Mouse (Mus musculus): ENCODE results near the gene Naaladl2.

The Naaladl2 gene

GRCm38 (mm10) chr3:24921811-24922210 lies 222.2 kb downstream of the Naaladl2 start:
- TF ChIP-seq CTCF (conservative IDR thresholded peaks at IDR 0.05; ENCODE audit: low read length) (no peak), POU5F1 (IDR thresholded peaks at IDR 0.05; ENCODE audit: borderline replicate concordance, low read length) (no peak), NANOG (IDR thresholded peaks at IDR 0.05; ENCODE audit: borderline replicate concordance, low read length) (no peak)
- H3K4me1 ChIP-seq (replicated peaks; ENCODE audit: low read depth, low read length) = no peaks in the 10 kb centered on the region
- H3K4me3 ChIP-seq (replicated peaks; ENCODE audit: low read length) = no peak overlapping the region
- H3K27me3 ChIP-seq (ENCODE audit: insufficient read depth, low read length) = no peaks in the 10 kb centered on the region
- no peaks in the 10 kb centered on the region for H3K36me3 ChIP-seq (ENCODE audit: insufficient read depth, low read length)
- H3K9me3 ChIP-seq (ENCODE audit: low read length) = no peaks in the 10 kb centered on the region

- Histone ChIP-seq H3K4me1 (replicated peaks; ENCODE audit: low read depth, low read length) (no peaks in the 10 kb centered on the region), H3K27me3 (ENCODE audit: insufficient read depth, low read length) (no peaks in the 10 kb centered on the region), H3K36me3 (ENCODE audit: insufficient read depth, low read length) (no peaks in the 10 kb centered on the region), H3K4me3 (replicated peaks; ENCODE audit: low read length) (no peak overlapping the region), H3K9me3 (ENCODE audit: low read length) (no peaks in the 10 kb centered on the region)
- no peak for TF ChIP-seq CTCF (conservative IDR thresholded peaks at IDR 0.05; ENCODE audit: low read length)
Observed at GRCm38 (mm10) chr3:24921401-24921800, 222.7 kb downstream of the Naaladl2 start.

GRCm38 (mm10) chr3:24905425-24905960 lies 238.6 kb downstream of the Naaladl2 start:
- no peaks in the 10 kb centered on the region for H3K4me1 ChIP-seq (replicated peaks; ENCODE audit: low read depth, low read length)
- no peak for TF ChIP-seq CTCF (conservative IDR thresholded peaks at IDR 0.05; ENCODE audit: low read length)
- TF ChIP-seq POU5F1 (IDR thresholded peaks at IDR 0.05; ENCODE audit: borderline replicate concordance, low read length) = no peak
- TF ChIP-seq NANOG (IDR thresholded peaks at IDR 0.05; ENCODE audit: borderline replicate concordance, low read length) = no peak

GRCm38 (mm10) chr3:24888801-24889200 lies 255.3 kb downstream of the Naaladl2 start:
- Histone ChIP-seq H3K4me3 (replicated peaks; ENCODE audit: low read length) (no peak overlapping the region), H3K4me1 (replicated peaks; ENCODE audit: low read depth, low read length) (no peaks in the 10 kb centered on the region), H3K27me3 (ENCODE audit: insufficient read depth, low read length) (no peaks in the 10 kb centered on the region), H3K36me3 (ENCODE audit: insufficient read depth, low read length) (no peaks in the 10 kb centered on the region), H3K9me3 (ENCODE audit: low read length) (no peaks in the 10 kb centered on the region)
- TF ChIP-seq POU5F1 (IDR thresholded peaks at IDR 0.05; ENCODE audit: borderline replicate concordance, low read length) (no peak), CTCF (conservative IDR thresholded peaks at IDR 0.05; ENCODE audit: low read length) (no peak), NANOG (IDR thresholded peaks at IDR 0.05; ENCODE audit: borderline replicate concordance, low read length) (no peak)

More at GRCm38 (mm10) chr3:24905425-24905960, 238.6 kb downstream of the Naaladl2 start:
- Histone ChIP-seq H3K9me3 (ENCODE audit: low read length) (no peaks in the 10 kb centered on the region), H3K36me3 (ENCODE audit: insufficient read depth, low read length) (no peaks in the 10 kb centered on the region), H3K4me3 (replicated peaks; ENCODE audit: low read length) (no peak overlapping the region), H3K27me3 (ENCODE audit: insufficient read depth, low read length) (no peaks in the 10 kb centered on the region)

GRCm38 (mm10) chr3:24872254-24872653 lies 271.8 kb downstream of the Naaladl2 start:
- TF ChIP-seq NANOG (IDR thresholded peaks at IDR 0.05; ENCODE audit: borderline replicate concordance, low read length) = no peak
- no peak for TF ChIP-seq POU5F1 (IDR thresholded peaks at IDR 0.05; ENCODE audit: borderline replicate concordance, low read length)
- no peak for TF ChIP-seq CTCF (conservative IDR thresholded peaks at IDR 0.05; ENCODE audit: low read length)
- Histone ChIP-seq H3K9me3 (ENCODE audit: low read length) (no peaks in the 10 kb centered on the region), H3K4me3 (replicated peaks; ENCODE audit: low read length) (no peak overlapping the region), H3K36me3 (ENCODE audit: insufficient read depth, low read length) (no peaks in the 10 kb centered on the region), H3K4me1 (replicated peaks; ENCODE audit: low read depth, low read length) (no peaks in the 10 kb centered on the region), H3K27me3 (ENCODE audit: insufficient read depth, low read length) (no peaks in the 10 kb centered on the region)

- no peak overlapping the region for H3K4me3 ChIP-seq (replicated peaks; ENCODE audit: low read length)
- TF ChIP-seq NANOG (IDR thresholded peaks at IDR 0.05; ENCODE audit: borderline replicate concordance, low read length) (no peak), POU5F1 (IDR thresholded peaks at IDR 0.05; ENCODE audit: borderline replicate concordance, low read length) (no peak), CTCF (conservative IDR thresholded peaks at IDR 0.05; ENCODE audit: low read length) (no peak)
- no peaks in the 10 kb centered on the region for H3K9me3 ChIP-seq (ENCODE audit: low read length)
- H3K4me1 ChIP-seq (replicated peaks; ENCODE audit: low read depth, low read length) = no peaks in the 10 kb centered on the region
- H3K36me3 ChIP-seq (ENCODE audit: insufficient read depth, low read length) = no peaks in the 10 kb centered on the region
- no peaks in the 10 kb centered on the region for H3K27me3 ChIP-seq (ENCODE audit: insufficient read depth, low read length)
Observed at GRCm38 (mm10) chr3:24852936-24853335, 291.1 kb downstream of the Naaladl2 start.

GRCm38 (mm10) chr3:24796739-24797138 lies 347.3 kb downstream of the Naaladl2 start:
- TF ChIP-seq NANOG (IDR thresholded peaks at IDR 0.05; ENCODE audit: borderline replicate concordance, low read length) (no peak), POU5F1 (IDR thresholded peaks at IDR 0.05; ENCODE audit: borderline replicate concordance, low read length) (no peak), CTCF (conservative IDR thresholded peaks at IDR 0.05; ENCODE audit: low read length) (no peak)
- no peaks in the 10 kb centered on the region for H3K27me3 ChIP-seq (ENCODE audit: insufficient read depth, low read length)
- H3K4me1 ChIP-seq (replicated peaks; ENCODE audit: low read depth, low read length) = no peaks in the 10 kb centered on the region
- H3K9me3 ChIP-seq (ENCODE audit: low read length) = no peaks in the 10 kb centered on the region
- H3K36me3 ChIP-seq (ENCODE audit: insufficient read depth, low read length) = no peaks in the 10 kb centered on the region
- no peak overlapping the region for H3K4me3 ChIP-seq (replicated peaks; ENCODE audit: low read length)

GRCm38 (mm10) chr3:24787451-24788148 lies 356.5 kb downstream of the Naaladl2 start:
- Histone ChIP-seq H3K36me3 (ENCODE audit: insufficient read depth, low read length) (no peaks in the 10 kb centered on the region), H3K4me1 (replicated peaks; ENCODE audit: low read depth, low read length) (no peaks in the 10 kb centered on the region), H3K27me3 (ENCODE audit: insufficient read depth, low read length) (no peaks in the 10 kb centered on the region), H3K9me3 (ENCODE audit: low read length) (no peaks in the 10 kb centered on the region), H3K4me3 (replicated peaks; ENCODE audit: low read length) (no peak overlapping the region)
- TF ChIP-seq POU5F1 (IDR thresholded peaks at IDR 0.05; ENCODE audit: borderline replicate concordance, low read length) (no peak), NANOG (IDR thresholded peaks at IDR 0.05; ENCODE audit: borderline replicate concordance, low read length) (no peak), CTCF (conservative IDR thresholded peaks at IDR 0.05; ENCODE audit: low read length) (no peak)

GRCm38 (mm10) chr3:24784108-24784507 lies 360.0 kb downstream of the Naaladl2 start:
- H3K9me3 ChIP-seq (ENCODE audit: low read length) = no peaks in the 10 kb centered on the region
- H3K4me3 ChIP-seq (replicated peaks; ENCODE audit: low read length) = no peak overlapping the region
- H3K27me3 ChIP-seq (ENCODE audit: insufficient read depth, low read length) = no peaks in the 10 kb centered on the region
- TF ChIP-seq NANOG (IDR thresholded peaks at IDR 0.05; ENCODE audit: borderline replicate concordance, low read length) (no peak), POU5F1 (IDR thresholded peaks at IDR 0.05; ENCODE audit: borderline replicate concordance, low read length) (no peak), CTCF (conservative IDR thresholded peaks at IDR 0.05; ENCODE audit: low read length) (no peak)
- no peaks in the 10 kb centered on the region for H3K36me3 ChIP-seq (ENCODE audit: insufficient read depth, low read length)
- H3K4me1 ChIP-seq (replicated peaks; ENCODE audit: low read depth, low read length) = no peaks in the 10 kb centered on the region
